Mouse (Mus musculus) kidney, adult 2 months (tissue): ENCODE data around the gene Dyrk2.

ENCODE experiments used
- CTCF ChIP-seq: fragments of 200-500 bp; conservative IDR thresholded peaks from 2 replicates; pipeline ENCODE4 v1.5.1; 2011; ENCODE audit warnings: low read depth, mild to moderate bottlenecking, control low read depth, low read length, moderate library complexity, mixed read lengths; ENCODE audit not compliant: insufficient read depth, insufficient read length
- POLR2A ChIP-seq: fragments of 200-500 bp; IDR thresholded peaks from one replicate; pipeline ENCODE4 v1.6.1; 2011; ENCODE audit warnings: low read depth, low read length, control low read depth

- no peak for TF ChIP-seq POLR2A
- no peak for TF ChIP-seq CTCF
Measured at GRCm38 (mm10) chr10:118872196-118872595, 2.2 kb upstream of the Dyrk2 start.
